Mouse (Mus musculus): ENCODE data around the gene Gatad2b. TPM values are rescaled to one million over a fixed set of nuclear protein-coding genes. Genes with fewer than 3 reads are reported as not detected.
A peak's percentile ranks its signal among the peaks of the same experiment; 100 is the strongest.

Gatad2b gene
- polyA plus RNA-seq, 1 experiment from 2014 or later: 8.2 TPM

DNA sequence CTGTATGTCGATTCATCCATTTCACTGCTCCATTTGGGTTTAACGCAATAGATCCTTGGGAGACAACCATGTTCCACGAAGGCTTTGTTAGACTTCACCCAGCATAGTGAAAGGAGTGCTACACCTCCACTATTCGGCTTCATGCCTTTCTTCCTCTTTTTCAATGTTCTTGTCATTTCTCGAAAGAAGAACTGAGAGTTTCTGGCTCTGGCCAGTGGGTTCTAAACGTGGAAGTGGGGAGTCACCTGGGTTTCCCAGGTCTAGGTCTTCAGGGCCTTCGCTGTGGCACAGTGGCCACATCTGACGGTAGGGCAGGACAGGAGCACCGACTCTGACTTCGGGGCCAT, 28.3 kb upstream of the Gatad2b start:
- peak overlapping the region; percentile 80 for H3K4me3 ChIP-seq (replicated peaks; ENCODE audit: low read length)
- peak overlapping the region; percentile 76 for H3K4me2 ChIP-seq (ENCODE audit: low read depth, low read length)
- ATAC-seq (ENCODE audit: insufficient read depth, low FRiP score): no peak

DNA sequence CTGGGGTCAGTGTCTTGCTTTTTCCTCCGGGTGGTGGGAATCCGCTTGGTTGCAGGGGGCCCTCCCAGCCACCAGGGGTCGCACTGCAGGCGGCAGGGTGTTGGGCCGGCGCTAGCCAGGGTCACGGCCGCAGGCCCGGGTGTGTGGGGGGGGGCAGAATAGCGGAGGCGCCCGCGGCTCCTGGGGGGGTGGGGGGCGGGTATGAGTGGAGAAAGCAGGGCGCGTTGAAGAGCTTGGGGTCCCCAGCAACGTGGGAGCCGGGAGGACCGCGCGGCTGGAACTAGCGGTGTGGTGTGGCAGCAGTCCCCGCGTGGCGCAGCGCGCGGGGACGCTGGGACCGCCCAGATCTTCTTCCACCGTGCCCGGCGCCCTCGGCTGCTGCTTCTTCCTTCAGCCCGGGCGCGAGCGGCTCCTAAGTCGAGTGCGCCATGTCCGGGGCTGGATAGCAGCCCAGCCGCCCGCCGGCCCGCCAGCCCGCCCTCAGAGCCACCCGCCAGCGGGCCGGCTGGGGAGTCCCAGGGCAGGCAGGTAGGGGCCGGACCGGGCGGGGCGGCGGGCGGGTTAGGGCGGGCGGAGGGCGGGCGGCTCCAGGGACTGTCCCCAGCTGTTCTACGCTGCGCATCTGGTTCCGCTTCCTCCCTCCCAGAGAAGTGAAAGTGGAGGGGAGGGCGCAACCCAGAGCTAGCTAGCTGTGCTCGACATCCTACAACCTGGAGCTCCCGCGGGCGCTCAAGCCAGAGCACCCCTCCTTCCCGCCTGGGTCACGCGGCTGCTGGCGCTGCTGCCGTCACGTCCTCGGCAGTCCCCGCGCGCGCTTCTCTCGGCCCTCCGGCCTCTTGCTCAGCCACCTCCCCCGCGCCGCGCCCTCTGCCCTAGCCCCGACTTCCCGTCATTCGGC, 27.7 kb upstream of the Gatad2b start, which contains the start of gene Dennd4b:
Gene Dennd4b (plus strand): TSS at position 152 of the 898 bp plus-strand sequence.
- H3K9ac ChIP-seq (ENCODE audit: low read length): peak within 1 kb of the TSS; percentile 90
- H3K36me3 ChIP-seq (ENCODE audit: control insufficient read depth, insufficient read depth, low read length): 0 out of 2 replicates have a peak, but pooled peaks cover 4% of the 10 kb centered on the region

More for the DNA sequence above, 28.3 kb upstream of the Gatad2b start:
- H3K27ac ChIP-seq (ENCODE audit: low read length): peak overlapping the region; percentile 35; the same call in 1 of the 2 replicates
- 30% methylated on average over 10 of the region's 10 CpGs for WGBS
- peaks cover 16% of the 10 kb centered on the region for H3K4me1 ChIP-seq (ENCODE audit: control insufficient read depth, insufficient read depth, low read length)
- H3K9me3 ChIP-seq (replicated peaks; ENCODE audit: control insufficient read depth, low read length): no peaks in the 10 kb centered on the region
- 0 out of 2 replicates have a peak, but pooled peaks cover 10% of the 10 kb centered on the region for H3K36me3 ChIP-seq (ENCODE audit: control insufficient read depth, insufficient read depth, low read length)
- no peaks in the 10 kb centered on the region for H3K27me3 ChIP-seq (ENCODE audit: control insufficient read depth, insufficient read depth, low read length)
- H3K9ac ChIP-seq (ENCODE audit: low read length): peak overlapping the region; percentile 90

DNA sequence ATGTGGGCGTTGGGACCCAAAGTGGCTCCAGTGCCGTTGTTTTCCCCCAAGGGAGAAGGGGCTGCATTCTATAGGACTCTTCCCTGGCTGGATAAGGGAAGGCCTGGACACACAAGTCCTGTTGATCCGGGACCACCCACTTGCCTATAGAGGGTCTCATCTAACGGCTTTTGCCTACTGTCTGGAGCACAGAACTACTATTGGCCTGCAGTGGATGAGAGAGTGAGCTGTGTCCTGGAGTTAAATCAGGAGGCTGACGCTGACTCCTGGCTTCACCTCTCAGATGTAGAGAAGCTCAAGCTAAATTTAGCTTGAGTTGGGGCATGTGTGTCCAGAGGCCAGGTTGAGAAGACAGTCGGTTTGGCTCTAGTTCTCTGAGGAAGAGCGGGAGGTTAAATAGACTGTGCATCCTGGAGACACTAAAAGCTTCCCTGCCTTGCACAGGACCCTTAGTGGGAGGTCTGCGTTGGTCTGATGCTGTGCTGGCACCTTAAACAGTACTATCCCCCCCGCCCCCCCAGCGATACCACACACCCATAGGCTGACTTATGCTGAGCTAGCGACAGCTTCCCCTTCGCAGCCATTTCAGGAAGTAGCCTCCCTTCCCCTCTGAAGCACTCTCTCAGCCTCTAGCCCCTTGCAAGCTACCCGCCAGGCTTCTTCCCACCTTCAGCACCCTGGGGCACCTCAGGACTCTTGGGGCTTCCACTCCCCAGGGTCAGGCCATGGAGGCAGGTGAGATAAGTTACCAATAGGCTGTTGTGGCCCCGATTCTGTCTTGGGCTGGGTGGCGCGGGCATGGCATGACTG, 26.8 kb upstream of the Gatad2b start:
- no peak; the same call in 1 of the 2 replicates for ATAC-seq (ENCODE audit: insufficient read depth, low FRiP score)
- no peaks in the 10 kb centered on the region for H3K36me3 ChIP-seq (ENCODE audit: control insufficient read depth, insufficient read depth, low read length)
- WGBS: 22% methylated on average over 16 of the region's 16 CpGs

More for the DNA sequence above, 27.7 kb upstream of the Gatad2b start, which contains the start of gene Dennd4b:
- H3K27me3 ChIP-seq (ENCODE audit: control insufficient read depth, insufficient read depth, low read length): no peaks in the 10 kb centered on the region
- H3K27ac ChIP-seq (ENCODE audit: low read length): peak within 1 kb of the TSS; percentile 98
- peak; percentile 93 for ATAC-seq (ENCODE audit: insufficient read depth, low FRiP score)
- peak within 1 kb of the TSS; percentile 76 for H3K4me2 ChIP-seq (ENCODE audit: low read depth, low read length)
- no peaks in the 10 kb centered on the region for H3K9me3 ChIP-seq (replicated peaks; ENCODE audit: control insufficient read depth, low read length)
- peak within 1 kb of the TSS; percentile 80 for H3K4me3 ChIP-seq (replicated peaks; ENCODE audit: low read length)
- H3K4me1 ChIP-seq (ENCODE audit: control insufficient read depth, insufficient read depth, low read length): peaks cover 16% of the 10 kb centered on the region
- WGBS: under 1% methylated on average over 68 of the region's 87 CpGs

DNA sequence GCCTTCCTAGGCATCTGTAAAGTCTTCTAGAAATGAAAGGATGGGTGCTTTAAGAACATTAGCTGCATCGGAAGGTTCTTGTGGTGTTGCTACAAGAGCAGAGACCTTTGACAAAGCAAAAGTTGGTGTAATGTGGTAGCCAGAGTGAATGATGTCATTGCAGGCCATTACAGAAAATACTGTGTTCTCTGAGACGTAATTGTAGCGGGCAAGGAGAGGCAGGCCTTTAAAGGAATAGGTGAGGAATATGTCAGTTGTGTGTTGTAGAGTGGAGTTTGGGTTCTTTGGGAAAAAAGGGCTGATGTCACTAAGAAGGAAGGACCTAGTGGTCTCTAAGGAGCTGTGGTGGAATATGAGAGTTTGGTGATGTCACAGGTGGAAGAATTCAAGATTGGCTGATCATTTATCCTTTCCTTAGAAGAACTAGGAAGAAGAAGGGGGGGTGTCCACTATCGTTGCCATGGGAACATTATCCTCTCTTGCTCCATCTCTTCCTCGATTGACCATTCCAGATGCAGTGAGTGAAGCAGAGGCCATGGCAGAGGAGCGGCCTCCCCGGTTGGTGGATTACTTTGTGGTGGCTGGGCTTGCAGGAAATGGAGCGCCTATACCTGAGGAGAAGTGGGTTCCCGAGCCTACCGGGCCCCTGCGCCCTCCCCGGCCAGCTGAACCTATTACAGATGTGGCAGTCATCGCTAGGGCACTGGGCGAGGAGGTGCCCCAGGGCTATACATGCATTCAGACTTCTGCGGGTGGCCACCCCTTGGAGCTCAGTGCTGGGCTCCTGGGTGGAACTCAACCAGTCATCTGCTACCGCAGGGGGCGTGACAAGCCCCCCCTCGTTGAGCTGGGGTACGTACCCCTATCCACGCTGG, 25.8 kb upstream of the Gatad2b start:
- Histone ChIP-seq H3K4me1 (ENCODE audit: control insufficient read depth, insufficient read depth, low read length) (peaks cover 16% of the 10 kb centered on the region), H3K9ac (ENCODE audit: low read length) (0 out of 2 replicates have a peak overlapping the region, but pooled peaks have one; percentile 90), H3K4me2 (ENCODE audit: low read depth, low read length) (no peak overlapping the region), H3K27me3 (ENCODE audit: control insufficient read depth, insufficient read depth, low read length) (no peaks in the 10 kb centered on the region), H3K4me3 (replicated peaks; ENCODE audit: low read length) (no peak overlapping the region), H3K36me3 (ENCODE audit: control insufficient read depth, insufficient read depth, low read length) (no peaks in the 10 kb centered on the region), H3K9me3 (replicated peaks; ENCODE audit: control insufficient read depth, low read length) (no peaks in the 10 kb centered on the region), H3K27ac (ENCODE audit: low read length) (no peak overlapping the region)
- WGBS: 89% methylated on average over 20 of the region's 20 CpGs
- ATAC-seq (ENCODE audit: insufficient read depth, low FRiP score): no peak

More for the DNA sequence above, 26.8 kb upstream of the Gatad2b start:
- H3K4me2 ChIP-seq (ENCODE audit: low read depth, low read length): peak overlapping the region; percentile 76
- no peaks in the 10 kb centered on the region for H3K9me3 ChIP-seq (replicated peaks; ENCODE audit: control insufficient read depth, low read length)
- peak overlapping the region; percentile 98 for H3K27ac ChIP-seq (ENCODE audit: low read length)
- H3K4me3 ChIP-seq (replicated peaks; ENCODE audit: low read length): peak overlapping the region; percentile 80
- H3K4me1 ChIP-seq (ENCODE audit: control insufficient read depth, insufficient read depth, low read length): peaks cover 16% of the 10 kb centered on the region
- H3K9ac ChIP-seq (ENCODE audit: low read length): peak overlapping the region; percentile 90
- H3K27me3 ChIP-seq (ENCODE audit: control insufficient read depth, insufficient read depth, low read length): no peaks in the 10 kb centered on the region

DNA sequence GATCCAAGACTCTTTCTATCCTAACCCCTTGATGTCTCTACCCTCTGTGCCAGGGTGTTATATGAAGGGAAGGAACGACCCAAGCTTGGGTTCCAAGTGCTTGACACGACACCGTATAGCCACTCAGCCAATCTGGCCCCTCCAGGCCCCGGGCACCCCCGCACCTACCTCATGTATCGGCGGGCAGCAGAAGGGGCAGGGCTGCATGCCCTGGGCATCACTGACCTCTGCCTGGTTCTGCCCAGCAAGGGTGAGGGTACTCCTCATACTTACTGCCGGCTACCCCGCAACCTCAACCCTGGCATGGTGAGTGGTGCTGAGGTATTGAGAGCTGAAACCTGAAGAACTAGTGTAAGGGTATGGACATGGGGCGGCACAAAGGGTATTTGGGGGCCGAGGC, 24.8 kb upstream of the Gatad2b start:
- peaks cover 6% of the 10 kb centered on the region for H3K36me3 ChIP-seq (ENCODE audit: control insufficient read depth, insufficient read depth, low read length)
- H3K27me3 ChIP-seq (ENCODE audit: control insufficient read depth, insufficient read depth, low read length): no peaks in the 10 kb centered on the region
- WGBS: 95% methylated on average over 11 of the region's 11 CpGs
- no peak for ATAC-seq (ENCODE audit: insufficient read depth, low FRiP score)
- H3K4me1 ChIP-seq (ENCODE audit: control insufficient read depth, insufficient read depth, low read length): peaks cover 16% of the 10 kb centered on the region
- no peak overlapping the region for H3K4me2 ChIP-seq (ENCODE audit: low read depth, low read length)
- H3K9me3 ChIP-seq (replicated peaks; ENCODE audit: control insufficient read depth, low read length): no peaks in the 10 kb centered on the region
- H3K27ac ChIP-seq (ENCODE audit: low read length): no peak overlapping the region
- H3K4me3 ChIP-seq (replicated peaks; ENCODE audit: low read length): no peak overlapping the region
- no peak overlapping the region for H3K9ac ChIP-seq (ENCODE audit: low read length)

DNA sequence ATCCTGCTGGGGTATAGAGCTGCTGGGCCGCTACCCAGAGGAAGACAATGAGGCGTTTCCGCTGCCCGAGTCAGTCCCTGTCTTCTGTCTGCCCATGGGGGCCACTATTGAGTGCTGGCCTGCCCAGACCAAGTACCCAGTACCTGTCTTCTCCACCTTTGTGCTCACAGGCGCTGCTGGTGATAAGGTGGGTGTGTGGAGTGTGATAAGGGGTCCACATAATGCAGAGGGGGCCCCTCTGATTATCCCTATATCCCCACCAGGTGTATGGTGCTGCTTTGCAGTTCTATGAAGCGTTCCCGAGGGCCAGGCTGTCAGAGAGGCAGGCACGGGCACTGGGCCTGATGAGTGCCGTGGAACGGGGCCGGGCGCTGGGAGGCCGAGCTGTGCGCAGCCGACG, 24.0 kb upstream of the Gatad2b start:
- Histone ChIP-seq H3K36me3 (ENCODE audit: control insufficient read depth, insufficient read depth, low read length) (peaks cover 6% of the 10 kb centered on the region), H3K9me3 (replicated peaks; ENCODE audit: control insufficient read depth, low read length) (no peaks in the 10 kb centered on the region), H3K4me3 (replicated peaks; ENCODE audit: low read length) (no peak overlapping the region), H3K4me1 (ENCODE audit: control insufficient read depth, insufficient read depth, low read length) (peaks cover 16% of the 10 kb centered on the region), H3K27me3 (ENCODE audit: control insufficient read depth, insufficient read depth, low read length) (no peaks in the 10 kb centered on the region), H3K9ac (ENCODE audit: low read length) (no peak overlapping the region), H3K4me2 (ENCODE audit: low read depth, low read length) (no peak overlapping the region), H3K27ac (ENCODE audit: low read length) (no peak overlapping the region)
- no peak for ATAC-seq (ENCODE audit: insufficient read depth, low FRiP score)
- 87% methylated on average over 16 of the region's 16 CpGs for WGBS

DNA sequence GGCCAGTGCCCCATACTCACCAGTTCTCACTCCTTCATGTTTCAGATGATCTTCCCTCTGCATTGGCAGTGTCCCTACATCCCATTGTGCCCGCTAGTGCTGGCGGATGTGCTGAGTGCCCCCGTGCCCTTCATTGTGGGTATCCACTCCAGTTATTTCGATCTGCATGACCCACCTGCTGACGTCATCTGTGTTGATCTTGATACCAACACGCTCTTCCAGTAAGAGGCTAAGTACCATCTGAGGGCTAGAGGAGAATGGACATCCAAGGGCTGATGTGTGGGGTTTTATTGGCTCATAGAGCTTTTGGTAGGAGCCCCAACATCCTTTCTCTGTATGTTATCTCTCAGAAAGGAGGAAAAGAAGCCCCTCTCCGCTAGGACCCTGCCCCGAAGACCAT, 22.2 kb upstream of the Gatad2b start:
- H3K27me3 ChIP-seq (ENCODE audit: control insufficient read depth, insufficient read depth, low read length): no peaks in the 10 kb centered on the region
- H3K4me1 ChIP-seq (ENCODE audit: control insufficient read depth, insufficient read depth, low read length): peaks cover 7% of the 10 kb centered on the region
- no peak overlapping the region for H3K4me3 ChIP-seq (replicated peaks; ENCODE audit: low read length)
- H3K36me3 ChIP-seq (ENCODE audit: control insufficient read depth, insufficient read depth, low read length): peaks cover 6% of the 10 kb centered on the region
- no peaks in the 10 kb centered on the region for H3K9me3 ChIP-seq (replicated peaks; ENCODE audit: control insufficient read depth, low read length)
- no peak for ATAC-seq (ENCODE audit: insufficient read depth, low FRiP score)
- WGBS: 92% methylated on average over 8 of the region's 8 CpGs
- H3K27ac ChIP-seq (ENCODE audit: low read length): no peak overlapping the region
- no peak overlapping the region for H3K9ac ChIP-seq (ENCODE audit: low read length)
- H3K4me2 ChIP-seq (ENCODE audit: low read depth, low read length): no peak overlapping the region

DNA sequence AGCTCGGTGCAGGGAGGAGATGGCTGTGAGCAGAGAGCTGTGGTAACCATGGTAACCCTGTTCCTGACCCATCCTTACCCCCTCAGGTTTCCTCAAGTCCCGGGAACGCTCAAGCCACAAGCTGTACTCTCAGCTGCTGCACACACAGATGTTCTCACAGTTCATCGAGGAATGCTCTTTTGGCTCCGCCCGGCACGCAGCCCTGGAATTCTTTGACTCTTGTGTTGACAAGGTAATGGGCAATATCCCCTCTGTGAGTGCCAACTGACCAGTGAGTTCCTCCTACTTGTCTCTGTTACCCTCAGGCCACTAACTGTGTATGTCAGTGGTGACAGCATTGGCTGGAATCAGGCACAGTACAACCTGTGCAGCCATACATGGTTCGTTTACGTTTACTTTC, 20.8 kb upstream of the Gatad2b start:
- Histone ChIP-seq H3K36me3 (ENCODE audit: control insufficient read depth, insufficient read depth, low read length) (peaks cover 6% of the 10 kb centered on the region), H3K4me1 (ENCODE audit: control insufficient read depth, insufficient read depth, low read length) (no peaks in the 10 kb centered on the region), H3K9me3 (replicated peaks; ENCODE audit: control insufficient read depth, low read length) (no peaks in the 10 kb centered on the region), H3K27me3 (ENCODE audit: control insufficient read depth, insufficient read depth, low read length) (no peaks in the 10 kb centered on the region), H3K9ac (ENCODE audit: low read length) (no peak overlapping the region), H3K4me3 (replicated peaks; ENCODE audit: low read length) (no peak overlapping the region), H3K27ac (ENCODE audit: low read length) (no peak overlapping the region), H3K4me2 (ENCODE audit: low read depth, low read length) (no peak overlapping the region)
- ATAC-seq (ENCODE audit: insufficient read depth, low FRiP score): no peak
- 69% methylated on average over 9 of the region's 9 CpGs for WGBS
